Mouse (Mus musculus) embryo, embryonic 10 days (tissue): ENCODE results near the gene Olfr406.

ENCODE experiments used
- DNase-seq: peaks from one replicate; pipeline ENCODE4 v3.0.0-alpha.2; 2015; ENCODE audit warnings: low spot score

The Olfr406 gene

DNA sequence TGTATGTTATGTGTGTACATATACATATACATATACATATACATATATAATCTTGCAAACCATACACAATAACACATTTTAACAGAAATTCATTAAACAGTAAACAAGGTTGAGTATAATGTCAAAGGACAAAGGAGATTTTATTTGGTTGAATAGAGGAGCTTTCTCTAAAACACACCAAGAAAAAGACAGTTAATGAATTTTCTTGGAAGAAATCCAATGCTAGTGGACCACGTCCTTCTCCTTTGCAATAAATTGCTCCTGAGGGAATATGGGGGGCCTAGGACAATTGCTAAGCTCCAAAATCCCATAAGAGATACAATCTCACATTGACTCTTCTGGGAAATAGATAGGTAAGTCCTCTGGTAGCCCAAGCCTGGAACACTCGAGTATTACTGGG lies at the start of gene Olfr406:
Gene Olfr406, plus strand, starts transcription at position 301 of the 400 bp plus-strand sequence.
- DNase-seq, result no peak

DNA sequence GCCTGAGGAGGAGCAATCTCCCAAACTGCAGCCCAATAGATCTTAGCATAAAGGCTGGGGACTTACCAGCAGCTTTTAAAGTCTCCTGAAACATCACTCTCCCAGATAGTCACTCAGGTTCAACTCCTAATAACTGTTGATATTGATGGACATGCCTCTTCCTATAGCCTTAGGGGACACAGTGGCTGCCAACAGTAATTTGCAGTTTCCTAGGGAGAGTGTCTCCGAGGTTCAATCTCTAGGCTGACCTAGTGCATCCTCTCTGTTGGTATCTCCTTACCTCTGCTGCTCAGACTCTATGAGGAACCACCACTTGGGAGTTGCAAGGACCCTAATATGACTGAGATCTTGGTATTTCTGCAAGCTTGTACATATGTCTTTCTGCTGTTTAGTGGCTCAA lies 48.3 kb upstream of the Olfr406 start, which contains the start of gene Olfr43:
Gene Olfr43, minus strand, starts transcription at position 101 of the 400 bp plus-strand sequence.
- DNase-seq, result no peak

DNA sequence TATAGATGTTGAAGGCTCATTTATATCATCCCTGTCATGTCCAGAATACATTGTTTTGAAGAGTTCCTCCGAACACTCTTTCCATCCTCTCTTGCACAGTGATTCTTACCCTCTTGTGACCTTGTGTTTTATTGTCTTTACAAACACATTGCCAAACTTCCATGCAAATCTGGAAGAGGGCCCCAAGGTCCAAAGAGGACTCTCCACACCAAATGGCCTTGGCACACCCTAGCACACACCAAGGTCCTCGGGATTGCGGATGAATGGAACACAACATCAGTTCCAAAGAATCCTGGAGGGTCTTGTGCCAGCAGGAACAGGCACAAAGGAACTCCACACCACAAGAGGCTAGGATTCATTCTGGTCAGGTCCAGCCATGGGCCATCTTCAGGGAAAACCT lies 18.4 kb upstream of the Olfr406 start:
- no peak for DNase-seq

DNA sequence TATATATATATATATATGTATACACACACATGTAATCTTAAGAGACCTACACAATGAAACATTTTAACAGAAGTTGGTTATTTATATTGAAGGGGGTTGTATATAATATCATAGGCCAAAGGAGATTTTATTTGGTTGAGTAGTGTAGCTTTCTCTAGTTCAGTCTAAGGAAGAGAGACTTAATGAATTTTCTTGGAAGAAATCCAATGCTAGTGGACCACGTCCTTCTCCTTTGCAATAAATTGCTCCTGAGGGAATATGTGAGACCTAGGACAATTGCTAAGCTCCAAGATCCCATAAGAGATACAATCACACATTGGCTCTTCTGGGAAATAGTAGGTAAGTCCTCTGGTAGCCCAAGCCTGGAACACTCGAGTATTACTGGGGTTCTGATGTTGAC lies 23.8 kb downstream of the Olfr406 start, which contains the start of gene Olfr59:
Gene Olfr59, plus strand, starts transcription at position 301 of the 400 bp plus-strand sequence.
- DNase-seq, result no peak

GRCm38 (mm10) chr11:74287256-74287655 lies 27.6 kb downstream of the Olfr406 start:
- no peak for DNase-seq
